Mouse (Mus musculus): ENCODE data around the gene Hsdl1.

The Hsdl1 gene

DNA sequence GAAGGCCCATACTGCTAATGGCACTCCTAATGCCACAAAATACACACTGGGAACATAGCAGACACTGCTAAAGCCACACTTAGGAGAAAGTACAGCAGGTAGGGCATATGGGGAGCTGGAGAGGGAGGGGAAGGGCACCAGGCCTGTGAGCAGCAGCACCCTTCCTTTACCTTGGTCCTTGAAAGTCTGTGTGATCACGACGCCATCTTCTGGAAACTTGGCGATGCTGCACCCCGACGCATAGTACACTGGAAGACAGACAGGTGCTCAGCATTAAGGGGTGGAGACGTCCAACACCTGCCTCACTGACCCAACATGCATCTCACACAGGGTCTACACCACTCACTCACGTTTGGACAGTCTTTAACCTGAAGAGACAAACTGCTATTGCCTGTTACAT, 54.9 kb downstream of the Hsdl1 start:
- DNase-seq, result no peak

DNA sequence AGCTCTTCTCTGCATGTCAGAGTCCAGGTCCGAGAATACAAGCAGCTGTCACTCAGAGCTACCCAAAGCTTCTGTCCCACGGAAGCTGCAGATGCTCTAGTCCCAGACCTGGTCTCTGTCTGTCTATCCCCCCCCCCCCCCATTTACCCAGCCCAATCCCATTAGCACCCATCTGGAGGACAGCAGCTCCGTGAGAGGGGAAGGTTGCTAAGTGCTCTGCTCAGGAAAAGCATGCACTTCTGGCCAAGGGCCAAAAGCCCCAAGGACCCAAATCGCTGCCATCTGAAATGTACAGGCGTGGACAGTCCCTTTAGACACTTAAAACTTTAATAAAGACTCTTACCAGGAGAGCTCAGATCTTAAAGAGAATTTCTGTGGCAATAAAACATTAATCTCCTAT, 58.3 kb downstream of the Hsdl1 start:
- no peak for DNase-seq

DNA sequence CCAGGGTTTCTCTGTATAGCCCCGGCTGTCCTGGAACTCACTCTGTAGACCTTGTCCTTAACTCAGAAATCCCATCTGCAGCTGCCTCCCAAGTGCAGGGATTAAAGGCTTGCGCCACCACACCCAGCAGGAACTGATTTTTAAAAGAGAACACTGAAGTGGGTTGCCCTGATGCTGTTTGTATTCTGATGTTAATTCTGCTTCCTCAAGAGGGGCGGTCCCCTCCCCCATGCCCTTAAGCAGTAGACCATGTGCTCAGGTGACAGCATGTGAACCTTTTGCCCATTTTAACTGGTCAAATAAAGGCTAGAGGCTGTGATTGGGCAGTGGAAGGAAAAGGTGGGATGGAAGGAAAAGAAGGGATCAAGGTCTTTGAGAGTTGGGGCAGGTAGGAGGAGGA, 59.2 kb downstream of the Hsdl1 start:
- no peak for DNase-seq

DNA sequence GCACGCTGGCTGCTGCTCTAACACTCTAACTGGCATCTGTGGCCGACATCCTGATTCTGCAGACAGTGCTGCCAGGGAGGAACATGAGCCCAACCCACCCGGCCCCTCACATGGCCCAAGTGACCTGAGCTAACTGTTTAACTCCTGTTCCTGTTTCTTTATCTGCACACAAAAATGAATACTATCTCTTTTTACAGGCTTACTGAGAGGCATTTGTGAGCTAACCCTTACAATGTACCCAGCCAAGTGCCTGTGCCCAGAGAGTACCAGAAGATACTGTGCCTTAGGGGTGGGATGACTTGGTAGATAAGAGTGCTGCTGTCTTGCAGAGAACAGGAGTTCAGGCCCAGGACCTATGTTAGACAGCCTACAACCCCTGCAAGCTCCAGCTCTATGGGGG, 60.0 kb downstream of the Hsdl1 start:
- no peak for DNase-seq

DNA sequence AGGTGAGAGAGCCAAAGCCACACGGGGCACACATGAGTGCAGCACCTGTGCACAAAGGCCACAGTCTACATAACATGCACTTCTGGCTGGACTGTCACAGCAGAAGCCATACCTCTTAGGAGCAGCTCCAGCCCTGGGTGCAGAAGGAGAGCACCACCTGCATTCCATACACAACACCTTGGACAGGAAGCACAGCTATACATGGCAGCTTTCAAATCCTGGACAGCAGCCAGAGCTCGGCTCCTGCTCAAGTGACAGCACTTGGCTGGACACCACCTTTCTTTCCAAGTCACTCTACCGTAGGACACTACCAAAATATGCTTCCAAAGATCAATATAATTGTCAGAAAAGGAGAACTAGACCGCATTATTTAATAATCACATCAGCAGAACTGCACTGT, 61.6 kb downstream of the Hsdl1 start:
- no peak for DNase-seq
